In the genomic region with DNA sequence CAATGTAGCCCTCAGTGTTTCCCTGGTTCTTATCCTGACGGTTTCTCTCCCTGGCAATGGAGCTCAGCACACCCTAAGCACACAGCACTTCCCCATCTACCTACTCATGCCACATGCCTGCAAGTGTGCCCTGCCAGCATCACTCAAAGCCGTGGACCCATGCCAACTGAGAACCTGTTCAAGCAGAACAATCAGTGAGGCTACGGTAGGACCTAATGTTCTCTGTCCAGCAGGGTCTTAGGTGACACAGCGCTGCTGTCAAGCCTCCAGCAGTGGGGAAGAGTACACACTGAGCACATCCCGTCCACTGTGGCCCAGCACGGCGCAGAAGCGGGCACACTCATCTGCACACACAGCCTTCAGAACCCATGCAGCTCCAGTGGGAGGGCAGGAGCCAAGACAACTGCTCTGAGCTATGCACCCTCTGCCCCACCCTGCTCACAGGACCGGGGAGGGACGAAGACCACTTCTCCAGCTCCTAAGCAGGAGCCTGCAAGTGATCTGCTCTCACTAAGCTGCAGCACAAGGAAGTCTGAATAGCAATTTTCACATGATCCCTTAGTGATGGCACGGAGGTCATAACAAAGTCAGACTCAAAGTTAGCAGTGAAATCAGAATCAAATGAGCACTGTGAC, we compare ENCODE assay signal across 9 mouse cellular contexts. TPM values are rescaled to one million over a fixed set of nuclear protein-coding genes. Genes with fewer than 3 reads are reported as not detected.
DNase-seq lines count a peak whose midpoint lies in the region; ATAC-seq lines count a peak whose summit lies in the region.
"Had no signal": no experiment of that assay in that cellular context is flagged by ENCODE, and none has a peak within 500 bp of the region (broad histone marks: within the 10 kb centered on the region; RNA-seq: fewer than 3 reads in every experiment).

No protein-coding gene starts in this region.

- 78% methylated on average over 11 of the region's 11 CpGs for WGBS in hindbrain, embryonic 16.5 days
- 94% methylated on average over 11 of the region's 11 CpGs for WGBS in hindbrain, embryonic 11.5 days
- WGBS in heart, embryonic 13.5 days = 74% methylated on average over 11 of the region's 11 CpGs

- no peak overlapping the region for H3K4me3 ChIP-seq in hindbrain, embryonic 16.5 days (ENCODE audit: low read length)
- H3K4me3 ChIP-seq in hindbrain, embryonic 11.5 days (ENCODE audit: low read depth, low read length) = no peak overlapping the region
- H3K4me3 ChIP-seq in heart, embryonic 13.5 days = no peak overlapping the region
- H3K4me3 ChIP-seq: limb, embryonic 13.5 days had no signal

- ATAC-seq in hindbrain, embryonic 16.5 days = peak; percentile 64
- no peak for ATAC-seq in hindbrain, embryonic 11.5 days (ENCODE audit: low FRiP score)
- ATAC-seq in heart, embryonic 13.5 days (ENCODE audit: extremely low read depth, insufficient number of reproducible peaks, low FRiP score, low TSS enrichment) = no peak

- H3K36me3 ChIP-seq in hindbrain, embryonic 16.5 days (ENCODE audit: control insufficient read depth, insufficient read depth, low read length) = peaks cover 28% of the 10 kb centered on the region
- peaks cover 3% of the 10 kb centered on the region; the same call in 1 of the 2 replicates for H3K36me3 ChIP-seq in hindbrain, embryonic 11.5 days (ENCODE audit: control insufficient read depth, insufficient read depth, low read length)
- H3K36me3 ChIP-seq in heart, embryonic 13.5 days = peaks cover 95% of the 10 kb centered on the region

- no peak for DNase-seq in hindbrain, embryonic 11.5 days (ENCODE audit: low spot score)
- DNase-seq in cerebellum, adult 11-12 months = peak; percentile 84
- DNase-seq in layer of hippocampus, postnatal 36 days = peak; percentile 27 to 37
- DNase-seq in T-cell, adult 2 months (ENCODE audit: low spot score) = no peak
- DNase-seq in thymus, postnatal 10 days (ENCODE audit: low spot score in 2 of 2) = no peak
- no peak for DNase-seq in adrenal gland, postnatal 4 days (ENCODE audit: low spot score in 2 of 2)

- no peaks in the 10 kb centered on the region for H3K27me3 ChIP-seq in hindbrain, embryonic 16.5 days (replicated peaks; ENCODE audit: control insufficient read depth, insufficient read depth, low read length)
- no peaks in the 10 kb centered on the region for H3K27me3 ChIP-seq in hindbrain, embryonic 11.5 days (ENCODE audit: control insufficient read depth, insufficient read depth, low read length)
- no peaks in the 10 kb centered on the region for H3K27me3 ChIP-seq in heart, embryonic 13.5 days (replicated peaks)
- H3K27me3 ChIP-seq: limb, embryonic 13.5 days had no signal

- no peaks in the 10 kb centered on the region for H3K4me1 ChIP-seq in hindbrain, embryonic 16.5 days (ENCODE audit: control insufficient read depth, insufficient read depth, low read depth, low read length)
- no peaks in the 10 kb centered on the region for H3K4me1 ChIP-seq in hindbrain, embryonic 11.5 days (replicated peaks; ENCODE audit: control insufficient read depth, insufficient read depth, low read length)
- H3K4me1 ChIP-seq in heart, embryonic 13.5 days = peaks cover 21% of the 10 kb centered on the region
- H3K4me1 ChIP-seq: limb, embryonic 13.5 days had no signal

- H3K27ac ChIP-seq in hindbrain, embryonic 16.5 days (ENCODE audit: low read depth, low read length) = no peak overlapping the region
- H3K27ac ChIP-seq in hindbrain, embryonic 11.5 days (ENCODE audit: low read depth, low read length) = no peak overlapping the region
- H3K27ac ChIP-seq in heart, embryonic 13.5 days (replicated peaks) = peak overlapping the region; percentile 76
- H3K27ac ChIP-seq: limb, embryonic 13.5 days had no signal

- H3K9ac ChIP-seq in hindbrain, embryonic 16.5 days (ENCODE audit: low read depth, low read length) = no peak overlapping the region
- H3K9ac ChIP-seq in hindbrain, embryonic 11.5 days (ENCODE audit: low read depth, low read length) = no peak overlapping the region
- H3K9ac ChIP-seq in heart, embryonic 13.5 days = peak overlapping the region; percentile 59
- H3K9ac ChIP-seq: limb, embryonic 13.5 days had no signal

- H3K9me3 ChIP-seq in hindbrain, embryonic 16.5 days (ENCODE audit: control insufficient read depth, low read length) = no peaks in the 10 kb centered on the region
- no peaks in the 10 kb centered on the region for H3K9me3 ChIP-seq in hindbrain, embryonic 11.5 days (ENCODE audit: control insufficient read depth, low read length)
- H3K9me3 ChIP-seq in heart, embryonic 13.5 days = no peaks in the 10 kb centered on the region
- H3K9me3 ChIP-seq: limb, embryonic 13.5 days had no signal

- no peak overlapping the region for H3K4me2 ChIP-seq in hindbrain, embryonic 16.5 days (ENCODE audit: low read length)
- no peak overlapping the region for H3K4me2 ChIP-seq in hindbrain, embryonic 11.5 days (replicated peaks; ENCODE audit: low read depth, low read length)
- peak overlapping the region; percentile 21; the same call in 1 of the 2 replicates for H3K4me2 ChIP-seq in heart, embryonic 13.5 days
- H3K4me2 ChIP-seq: limb, embryonic 13.5 days had no signal

RNA-seq across cellular contexts. Expression of gene Sec31a, which starts 46.1 kb away (rescaled TPM):
- polyA plus RNA-seq in hindbrain, embryonic 16.5 days (2015; fragmentation: Nextera tagmentation; extraction: Ambion mirVana) = 84.2 and 108 TPM in 2 replicates
- 103 and 107 TPM in 2 replicates for polyA plus RNA-seq in hindbrain, embryonic 11.5 days (2014; fragmentation: Nextera tagmentation; extraction: Ambion mirVana)
- polyA plus RNA-seq in heart, embryonic 13.5 days (2015; fragmentation: Nextera tagmentation; extraction: Ambion mirVana) = 137 and 146 TPM in 2 replicates
- total RNA-seq in layer of hippocampus, postnatal 36 days (2021) = 100 to 1,000 TPM in 1 of 2 experiments, 10 to 100 TPM in 1; 95.7 to 112 TPM
- total RNA-seq in adrenal gland, postnatal 4 days (2021) = 100 to 1,000 TPM; 155 to 171 TPM

Comparison
In these comparisons a context has a peak if more than half of its experiments do, and no peak if none do; other contexts are left out.
1. DNase-seq: peak in cerebellum, adult 11-12 months (single experiment) and layer of hippocampus, postnatal 36 days (2 of 2); none in hindbrain, embryonic 11.5 days (single experiment), T-cell, adult 2 months (single experiment), thymus, postnatal 10 days (0 of 2) and adrenal gland, postnatal 4 days (0 of 2).